Mouse (Mus musculus) ES-E14 (cell line): ENCODE data around the gene Pou2f1.

ENCODE experiments used
- CHD2 ChIP-seq: IDR thresholded peaks from 2 replicates; pipeline ENCODE4 v1.6.1; 2014; ENCODE audit warnings: mild to moderate bottlenecking, low read depth, low read length, inconsistent platforms
- MAFK ChIP-seq: IDR thresholded peaks from 2 replicates; pipeline ENCODE4 v1.6.1; 2014; ENCODE audit warnings: mild to moderate bottlenecking, low read depth, low read length, inconsistent platforms; ENCODE audit not compliant: insufficient read depth
- ZNF384 ChIP-seq: IDR thresholded peaks from 2 replicates; pipeline ENCODE4 v1.6.1; 2012; ENCODE audit warnings: low read depth, low read length, inconsistent platforms

- TF ChIP-seq CHD2 (no peak), ZNF384 (no peak), MAFK (no peak)
These were observed 81.5 kb downstream of the Pou2f1 start for GRCm38 (mm10) chr1:165921026-165921425.
